Mouse (Mus musculus): ENCODE data around the gene Vps35.

DNA sequence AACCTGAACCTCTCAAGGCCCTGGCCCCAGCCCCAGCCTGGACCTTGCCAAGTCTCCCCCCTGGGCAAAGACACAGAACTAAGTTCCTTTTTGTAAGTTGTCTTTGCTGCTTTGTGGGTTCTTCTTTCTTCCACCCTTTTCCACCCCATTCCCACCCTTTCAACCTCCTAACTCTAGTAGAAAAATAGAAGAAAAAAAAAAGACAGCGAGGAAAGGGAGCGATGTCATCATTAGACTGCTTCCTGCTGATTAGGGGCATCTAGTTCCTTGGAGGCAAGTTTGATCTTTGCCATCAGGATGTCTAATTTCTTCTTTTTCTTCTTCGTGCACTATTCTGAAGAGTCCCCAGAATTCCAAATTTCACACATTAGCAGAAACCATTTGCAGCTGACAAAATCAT is 13.4 kb upstream of the Vps35 start:
- TF ChIP-seq CTCF (IDR thresholded peaks at IDR 0.05; ENCODE audit: insufficient read depth, low read length), result no peak
- no peak for TF ChIP-seq POLR2A (IDR thresholded peaks at IDR 0.05; ENCODE audit: borderline replicate concordance, extremely low read depth, low read depth, low read length)
